Mouse (Mus musculus) duodenum, adult 2 months (tissue): ENCODE measurements around the gene Fanci. TPM values are rescaled to one million over a fixed set of nuclear protein-coding genes. Genes with fewer than 3 reads are reported as not detected.

Source experiments
- polyA plus RNA-seq: library from polyadenylated mRNA; depleted of rRNA; stranded (reverse); fragments of >200 nt; gene quantifications from 2 replicates; pipeline ENCODE4 v1.2.3, GENCODE M21; 2012; ENCODE audit warnings: low replicate concordance; rRNA removed

Gene Fanci
- 0.36 and 0.60 TPM in 2 replicates for polyA plus RNA-seq

DNA sequence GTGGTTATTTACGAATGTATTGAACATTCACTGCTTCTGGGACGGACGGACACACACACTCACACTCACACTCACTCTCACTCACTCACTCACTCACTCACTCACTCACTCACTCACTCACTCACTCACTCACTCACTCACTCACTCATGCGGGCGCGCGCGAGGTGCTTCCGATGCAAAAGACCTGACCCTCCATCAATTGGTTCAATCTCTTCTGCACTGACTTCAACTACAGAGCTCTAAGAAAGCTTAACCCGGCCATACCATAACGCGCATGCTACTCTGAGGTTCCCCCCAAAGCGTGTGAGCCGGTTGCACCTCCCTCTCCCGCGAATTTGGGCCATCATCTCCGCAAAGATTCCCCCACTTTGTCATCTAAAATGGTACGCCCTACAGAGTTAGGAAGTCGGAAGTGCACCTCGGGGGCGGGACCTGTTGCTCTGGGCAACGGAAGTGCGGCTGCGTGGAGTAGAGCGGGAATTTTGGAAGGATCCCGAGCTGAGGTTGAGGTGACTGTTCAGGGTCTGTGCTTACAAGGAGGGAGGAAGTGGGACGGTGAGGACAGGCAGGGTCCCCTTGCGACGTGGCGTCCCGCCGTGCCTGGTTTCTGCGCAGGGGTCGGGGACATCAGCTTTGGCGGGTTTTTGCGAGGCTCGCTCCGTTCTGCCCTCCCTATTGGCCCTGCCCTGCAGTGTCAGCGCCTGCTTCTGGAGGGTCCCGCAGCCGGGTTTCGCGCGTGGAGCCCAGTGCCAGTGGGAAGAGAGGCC, at the start of gene Fanci:
Fanci (plus strand) TSS at position 47 of the 767 bp plus-strand sequence.

GRCm38 (mm10) chr7:79386422-79387133, 5.2 kb upstream of the Fanci start, which contains the start of gene Rlbp1:
TSS of gene Rlbp1 (minus strand) at chr7:79387048.

DNA sequence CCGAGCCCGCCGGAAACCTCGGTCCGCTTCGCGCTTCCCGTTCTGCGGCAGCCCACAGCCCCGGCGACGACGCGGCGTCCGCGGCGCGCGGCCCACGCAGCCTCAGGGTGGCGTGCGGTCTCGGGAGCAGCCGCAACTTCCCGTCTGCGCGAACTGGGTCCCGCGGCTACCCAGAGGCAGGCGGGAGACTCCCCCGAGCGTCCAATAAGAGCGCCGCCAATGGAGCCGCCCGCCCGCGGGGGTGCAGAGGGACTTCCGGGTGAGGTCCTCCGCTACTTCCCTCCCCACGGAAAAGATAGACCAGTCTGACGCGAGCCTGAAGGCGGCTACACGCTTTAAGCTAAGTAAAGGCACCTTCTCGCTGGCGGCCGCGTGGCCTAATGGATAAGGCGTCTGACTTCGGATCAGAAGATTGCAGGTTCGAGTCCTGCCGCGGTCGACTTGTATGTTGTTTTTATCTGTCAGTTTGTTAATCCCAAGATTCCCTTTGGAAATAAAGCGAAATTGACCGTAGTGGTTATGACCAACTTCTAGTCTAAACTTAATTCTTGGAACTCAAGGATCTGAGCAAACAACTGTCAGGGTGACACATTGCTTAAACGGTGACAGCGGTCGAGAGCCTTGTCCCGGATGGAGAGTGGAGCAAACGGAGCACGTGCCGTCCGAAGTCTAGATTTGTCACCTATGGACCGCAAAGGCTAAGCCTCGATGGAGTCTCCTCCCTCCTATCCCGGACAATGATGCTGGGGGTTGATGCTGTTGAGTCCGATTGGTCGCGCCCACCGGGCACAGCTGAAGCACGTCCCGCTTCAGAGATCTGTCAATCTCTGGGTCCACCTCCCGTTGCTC, 74.5 kb downstream of the Fanci start, which contains the start of gene Polg:
Polg (minus strand) TSS at position 310 of the 849 bp plus-strand sequence.

Other genes with a start within 250 kb of the Fanci start
- gene Mfge8, start 242.9 kb upstream of the Fanci start, polyA plus RNA-seq, result 141 and 197 TPM in 2 replicates
- gene Abhd2, start 118.7 kb upstream of the Fanci start, polyA plus RNA-seq, result 35.7 and 77.3 TPM in 2 replicates
- gene Rlbp1, start 4.9 kb upstream of the Fanci start, polyA plus RNA-seq, result 0.47 TPM in 1 of 2 replicates, not detected in the other
- gene Polg, start 74.4 kb downstream of the Fanci start, polyA plus RNA-seq, result 18.9 and 19.9 TPM in 2 replicates
- gene Rhcg, start 225.7 kb downstream of the Fanci start, polyA plus RNA-seq, result 0.06 TPM in 1 of 2 replicates, not detected in the other